14 mouse cellular contexts compared by ENCODE assay signal in the genomic region with DNA sequence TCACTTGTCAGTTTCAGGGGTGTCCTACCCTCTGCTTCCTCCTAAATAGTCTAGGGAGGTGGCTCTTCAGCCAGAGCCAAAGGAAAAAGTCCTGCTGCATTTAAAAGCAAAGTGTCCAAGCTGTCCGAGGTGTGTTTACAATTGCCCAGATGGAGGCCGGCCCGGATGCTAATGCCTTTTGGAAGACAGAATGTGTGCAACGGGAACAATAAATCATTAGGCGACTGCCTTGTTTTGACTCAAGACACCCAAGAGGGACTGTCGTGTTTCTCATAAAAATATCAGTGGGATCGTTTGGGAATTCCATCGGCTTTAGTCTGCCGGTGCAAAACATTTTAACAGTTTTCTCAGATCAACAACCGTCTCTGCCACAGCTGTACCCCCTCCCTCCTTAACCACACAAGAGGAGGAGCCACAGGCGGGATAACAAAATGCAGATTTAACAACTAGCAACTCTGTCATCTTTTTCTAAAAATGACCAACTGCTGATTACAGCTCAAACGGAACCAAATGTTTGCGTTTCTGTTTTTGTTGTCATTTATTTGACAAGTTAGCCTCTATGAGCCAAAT. TPM values are rescaled to one million over a fixed set of nuclear protein-coding genes. Genes with fewer than 3 reads are reported as not detected.
DNase-seq lines count a peak whose midpoint lies in the region; ATAC-seq and TF ChIP-seq lines count a peak whose summit lies in the region.
"Had no signal": no experiment of that assay in that cellular context is flagged by ENCODE, and none has a peak within 500 bp of the region (broad histone marks: within the 10 kb centered on the region; RNA-seq: fewer than 3 reads in every experiment).

No protein-coding gene starts in this region.

- no peak overlapping the region for H3K4me2 ChIP-seq in stomach, postnatal 0 days (replicated peaks; ENCODE audit: low read depth)
- H3K4me2 ChIP-seq: heart, embryonic 13.5 days had no signal

- TF ChIP-seq CTCF in gastrocnemius, adult 2 months (IDR thresholded peaks at IDR 0.05), result no peak
- no peak for TF ChIP-seq CTCF in testis, adult 2 months (IDR thresholded peaks at IDR 0.05; ENCODE audit: control insufficient read depth, insufficient read depth, insufficient replicate concordance, low read depth, low read length)
- no peak for TF ChIP-seq CTCF in stomach, postnatal 0 days (IDR thresholded peaks at IDR 0.05; ENCODE audit: low read depth)

- H3K9me3 ChIP-seq in stomach, postnatal 0 days (ENCODE audit: control insufficient read depth, low read length), result no peaks in the 10 kb centered on the region
- H3K9me3 ChIP-seq: heart, embryonic 13.5 days had no signal

- peak; percentile 49 for DNase-seq in gastrocnemius, adult 2 months
- DNase-seq in gastrocnemius, postnatal 10 days, result no peak
- DNase-seq in testis, postnatal 10 days (ENCODE audit: low spot score), result no peak
- peak; percentile 78 for DNase-seq in lung, postnatal 10 days
- no peak for DNase-seq in stomach, postnatal 0 days (ENCODE audit: low spot score)
- no peak for DNase-seq in adrenal gland, postnatal 14 days
- DNase-seq in layer of hippocampus, adult 9-10 months (ENCODE audit: low spot score), result no peak
- DNase-seq: adrenal gland, postnatal 10 days; left cerebral cortex, postnatal 4 days; right cerebral cortex, postnatal 4 days had no signal

- peak overlapping the region; percentile 71 for H3K27ac ChIP-seq in gastrocnemius, adult 2 months
- H3K27ac ChIP-seq in testis, adult 2 months (ENCODE audit: control insufficient read depth, insufficient read depth, low read depth, low read length), result peak overlapping the region; percentile 41
- peak overlapping the region; percentile 53 for H3K27ac ChIP-seq in stomach, postnatal 0 days (replicated peaks)
- H3K27ac ChIP-seq: heart, embryonic 13.5 days had no signal

- H3K4me1 ChIP-seq in testis, adult 2 months (ENCODE audit: control insufficient read depth, insufficient read depth, low read length), result no peaks in the 10 kb centered on the region; the same call in 1 of the 2 replicates
- no peaks in the 10 kb centered on the region for H3K4me1 ChIP-seq in stomach, postnatal 0 days (replicated peaks; ENCODE audit: control insufficient read depth, insufficient read depth)
- H3K4me1 ChIP-seq: megakaryocyte, embryonic 14.5 days had no signal

- intact Hi-C loops in gastrocnemius, adult 2 months (cut with DNase I), result no loop called here

- 39% methylated on average over 13 of the region's 13 CpGs for WGBS in stomach, postnatal 0 days

- no peak for TF ChIP-seq POLR2A in testis, adult 2 months (IDR thresholded peaks at IDR 0.05; ENCODE audit: control insufficient read depth, low read depth, low read length)

- no peak overlapping the region for H3K9ac ChIP-seq in stomach, postnatal 0 days (ENCODE audit: low read length)
- H3K9ac ChIP-seq: heart, embryonic 13.5 days had no signal

- no peaks in the 10 kb centered on the region for H3K36me3 ChIP-seq in testis, adult 2 months (ENCODE audit: control insufficient read depth, insufficient read depth, low read length)
- H3K36me3 ChIP-seq in stomach, postnatal 0 days (ENCODE audit: control insufficient read depth, insufficient read depth, low read length), result no peaks in the 10 kb centered on the region

- no peaks in the 10 kb centered on the region for H3K27me3 ChIP-seq in testis, adult 2 months (ENCODE audit: control insufficient read depth, insufficient read depth, low read length)
- H3K27me3 ChIP-seq in stomach, postnatal 0 days (ENCODE audit: control insufficient read depth, insufficient read depth, low read length), result no peaks in the 10 kb centered on the region
- H3K27me3 ChIP-seq: heart, embryonic 13.5 days had no signal

- TF ChIP-seq EP300 in stomach, postnatal 0 days (optimal IDR thresholded peaks at IDR 0.05), result no peak

- ATAC-seq in stomach, postnatal 0 days (ENCODE audit: low FRiP score, low TSS enrichment), result no peak; the same call in 1 of the 2 replicates

- H3K4me3 ChIP-seq in gastrocnemius, adult 2 months, result no peak overlapping the region
- no peak overlapping the region for H3K4me3 ChIP-seq in testis, adult 2 months (ENCODE audit: control insufficient read depth, low read depth, low read length)
- H3K4me3 ChIP-seq in stomach, postnatal 0 days (ENCODE audit: low read depth, low read length), result no peak overlapping the region
- H3K4me3 ChIP-seq: heart, embryonic 13.5 days; megakaryocyte, embryonic 14.5 days had no signal

RNA-seq across cellular contexts. Expression of a gene that starts 26.7 kb away (rescaled TPM):
- total RNA-seq in gastrocnemius, adult 2 months (2021), result 10 to 100 TPM; 13.0 to 35.4 TPM
- 100 to 1,000 TPM; 101 to 103 TPM for total RNA-seq in gastrocnemius, postnatal 10 days (2021)
- 0.26 and 0.33 TPM in 2 replicates for polyA plus RNA-seq in testis, adult 2 months (2012; rRNA removed)
- polyA plus RNA-seq in stomach, postnatal 0 days (2015; fragmentation: Nextera tagmentation; extraction: Ambion mirVana), result 0.61 and 0.79 TPM in 2 replicates
- 5.1 and 5.6 TPM in 2 replicates for total RNA-seq in adrenal gland, postnatal 14 days (2021)
- total RNA-seq: left cerebral cortex, postnatal 4 days; neutrophil, adult 5-6 weeks had no signal
- polyA plus RNA-seq: heart, embryonic 13.5 days had no signal

RNA-seq across cellular contexts. Expression of a gene that starts 43.1 kb away (rescaled TPM):
- 1 to 10 TPM; 3.6 to 3.9 TPM for total RNA-seq in gastrocnemius, adult 2 months (2021)
- 1 to 10 TPM; 6.6 to 8.1 TPM for total RNA-seq in gastrocnemius, postnatal 10 days (2021)
- 2.2 and 2.3 TPM in 2 replicates for polyA plus RNA-seq in testis, adult 2 months (2012; rRNA removed)
- polyA plus RNA-seq in stomach, postnatal 0 days (2015; fragmentation: Nextera tagmentation; extraction: Ambion mirVana), result 5.0 TPM in 2 replicates
- 15.2 and 17.3 TPM in 2 replicates for total RNA-seq in adrenal gland, postnatal 14 days (2021)

RNA-seq across cellular contexts. Expression of a gene that starts 55.8 kb away (rescaled TPM):
- total RNA-seq in gastrocnemius, adult 2 months (2021), result 10 to 100 TPM; 54.0 to 72.6 TPM
- total RNA-seq in gastrocnemius, postnatal 10 days (2021), result 10 to 100 TPM; 61.8 to 64.5 TPM
- 45.4 and 50.4 TPM in 2 replicates for polyA plus RNA-seq in testis, adult 2 months (2012; rRNA removed)
- 47.9 and 49.7 TPM in 2 replicates for polyA plus RNA-seq in stomach, postnatal 0 days (2015; fragmentation: Nextera tagmentation; extraction: Ambion mirVana)
- total RNA-seq in adrenal gland, postnatal 14 days (2021), result 132 and 152 TPM in 2 replicates

Comparison
In these comparisons a context has a peak if more than half of its experiments do, and no peak if none do; other contexts are left out.
1. DNase-seq: peak in gastrocnemius, adult 2 months (single experiment) and lung, postnatal 10 days (single experiment); none in gastrocnemius, postnatal 10 days (single experiment), testis, postnatal 10 days (single experiment), stomach, postnatal 0 days (single experiment), adrenal gland, postnatal 14 days (single experiment) and layer of hippocampus, adult 9-10 months (single experiment).
2. Peak in every context shown above with its lines, with median percentiles within 50 percentile points of each other: H3K27ac ChIP-seq.